Mouse (Mus musculus) heart, adult 2 months (tissue): Measurements from ENCODE around the gene Stk39. TPM values are rescaled to one million over a fixed set of nuclear protein-coding genes. Genes with fewer than 3 reads are reported as not detected.

ENCODE experiments used
- DNase-seq, 2 experiments: peaks; one replicate each; pipeline ENCODE4 v3.0.0; 2021
- H3K27ac ChIP-seq: fragments of 200-600 bp; 2 replicates; pipeline ENCODE4 v1.8.1; 2022
- H3K27me3 ChIP-seq: fragments of 200-500 bp; 2 replicates; pipeline ENCODE4 v1.6.1; 2012; ENCODE audit warnings: mild to moderate bottlenecking, low read length, inconsistent platforms, mixed read lengths; ENCODE audit not compliant: control insufficient read depth, insufficient read depth
- H3K36me3 ChIP-seq: fragments of 200-500 bp; 2 replicates; pipeline ENCODE4 v1.6.1; 2012; ENCODE audit warnings: low read length, inconsistent platforms; ENCODE audit not compliant: control insufficient read depth, insufficient read depth
- H3K4me1 ChIP-seq: fragments of 200-500 bp; 2 replicates; pipeline ENCODE4 v1.6.1; 2011; ENCODE audit warnings: low read length; ENCODE audit not compliant: control insufficient read depth, insufficient read depth
- H3K4me3 ChIP-seq: fragments of 200-600 bp; 2 replicates; pipeline ENCODE4 v1.8.1; 2022
- H3K79me2 ChIP-seq: fragments of 200-500 bp; replicated peaks from 2 replicates; pipeline ENCODE4 v1.6.1; 2012; ENCODE audit warnings: mild to moderate bottlenecking, inconsistent platforms, low read length, moderate library complexity, mixed read lengths; ENCODE audit not compliant: control insufficient read depth, insufficient read depth
- H3K9ac ChIP-seq: fragments of 200-500 bp; 2 replicates; pipeline ENCODE4 v1.6.1; 2012; ENCODE audit warnings: low read depth, mild to moderate bottlenecking, control low read depth, inconsistent platforms, low read length, mixed read lengths
- CTCF ChIP-seq: fragments of 200-600 bp; IDR thresholded peaks from 2 replicates; pipeline ENCODE4 v1.8.1; 2022; ENCODE audit warnings: antibody characterized with exemption, mild to moderate bottlenecking, moderate library complexity
- EP300 ChIP-seq: fragments of 200-500 bp; IDR thresholded peaks from 2 replicates; pipeline ENCODE4 v1.6.1; 2011; ENCODE audit warnings: low read depth, low read length, control low read depth; ENCODE audit not compliant: insufficient read depth
- POLR2A ChIP-seq: fragments of 200-500 bp; IDR thresholded peaks from 2 replicates; pipeline ENCODE4 v1.6.1; 2011; ENCODE audit warnings: mild to moderate bottlenecking, low read depth, low read length, control low read depth; ENCODE audit not compliant: insufficient read depth
- WGBS: fragments of 180-500 bp; shearing (Covaris S2); methylation state at CpG from one replicate; pipeline ENCODE4 v1.1.7; 2018; 5-methylcytosine and 5-hydroxymethylcytosine counted together
- intact Hi-C: fragments of 180-260 bp; cut with DNase I; formaldehyde crosslinking; loops from one replicate; pipeline ENCODE4 v1.15.1; 2025
- polyA plus RNA-seq: library from polyadenylated mRNA; depleted of rRNA; stranded (reverse); fragments of >200 nt; gene quantifications from 2 replicates; pipeline ENCODE4 v1.2.3, GENCODE M21; 2012
- total RNA-seq, 2 experiments: library from RNA; stranded (reverse); gene quantifications; 2 replicates each; pipeline ENCODE4 v1.2.3; 2021

Stk39 gene
- total and polyA plus RNA-seq, 3 experiments, result 34.2 to 85.2 (median 80.9) TPM

- Histone ChIP-seq H3K79me2 (no peaks in the 10 kb centered on the region), H3K4me1 (no peaks in the 10 kb centered on the region), H3K27ac (no peak overlapping the region)
Observed at GRCm38 (mm10) chr2:68370326-68370725, 101.7 kb downstream of the Stk39 start.

DNA sequence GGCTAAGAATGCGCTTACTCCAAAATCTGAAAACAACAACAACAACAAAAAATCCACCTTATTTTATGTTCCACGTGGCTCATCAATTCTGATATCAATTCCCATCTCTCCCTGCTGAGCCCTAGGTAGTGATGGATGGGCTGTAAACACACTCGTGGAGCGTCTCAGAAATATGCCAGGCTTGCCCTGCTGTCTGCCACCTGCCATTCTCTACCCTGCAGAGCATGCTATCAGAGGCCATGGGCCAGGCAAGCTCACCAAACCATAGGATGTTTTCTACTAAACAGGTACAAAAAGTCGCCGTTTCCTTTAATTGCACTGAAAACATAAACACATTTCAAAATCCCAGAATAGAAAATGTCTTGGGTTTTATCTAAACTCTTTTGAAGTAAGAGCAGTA is 103.0 kb downstream of the Stk39 start:
- H3K4me1 ChIP-seq, result no peaks in the 10 kb centered on the region
- no peak overlapping the region for H3K4me3 ChIP-seq
- no peak overlapping the region for H3K9ac ChIP-seq
- H3K79me2 ChIP-seq, result no peaks in the 10 kb centered on the region
- TF ChIP-seq EP300 (no peak), POLR2A (no peak), CTCF (no peak)
- no peaks in the 10 kb centered on the region for H3K27me3 ChIP-seq
- intact Hi-C loops, result loop anchor here (10.0 kb wide), 2 partner anchors 196 to 286 kb away; partner anchors contain the start of gene 4932414N04Rik
- 93% methylated on average over 6 of the region's 6 CpGs for WGBS
- DNase-seq, result no peak
- peaks cover 2% of the 10 kb centered on the region for H3K36me3 ChIP-seq
- no peak overlapping the region for H3K27ac ChIP-seq

More at GRCm38 (mm10) chr2:68370326-68370725, 101.7 kb downstream of the Stk39 start:
- 79% methylated on average over 5 of the region's 5 CpGs for WGBS
- Histone ChIP-seq H3K4me3 (no peak overlapping the region), H3K9ac (no peak overlapping the region), H3K27me3 (no peaks in the 10 kb centered on the region), H3K36me3 (peaks cover 2% of the 10 kb centered on the region)
- no peak for DNase-seq
- intact Hi-C loops, result no loop called here
- TF ChIP-seq EP300 (no peak), CTCF (no peak), POLR2A (no peak)

- intact Hi-C loops, result loop anchor here (10.0 kb wide), 2 partner anchors 197 to 287 kb away; partner anchors contain the start of gene 4932414N04Rik
- 73% methylated on average over 13 of the region's 13 CpGs for WGBS
- no peak for DNase-seq
- no peak overlapping the region for H3K27ac ChIP-seq
- no peak overlapping the region for H3K4me3 ChIP-seq
- TF ChIP-seq EP300 (no peak), POLR2A (no peak), CTCF (no peak)
- H3K79me2 ChIP-seq, result no peaks in the 10 kb centered on the region
- H3K9ac ChIP-seq, result no peak overlapping the region
- no peaks in the 10 kb centered on the region for H3K4me1 ChIP-seq
- no peaks in the 10 kb centered on the region for H3K27me3 ChIP-seq
- peaks cover 2% of the 10 kb centered on the region for H3K36me3 ChIP-seq
Observed at GRCm38 (mm10) chr2:68367944-68368343, 104.1 kb downstream of the Stk39 start.

DNA sequence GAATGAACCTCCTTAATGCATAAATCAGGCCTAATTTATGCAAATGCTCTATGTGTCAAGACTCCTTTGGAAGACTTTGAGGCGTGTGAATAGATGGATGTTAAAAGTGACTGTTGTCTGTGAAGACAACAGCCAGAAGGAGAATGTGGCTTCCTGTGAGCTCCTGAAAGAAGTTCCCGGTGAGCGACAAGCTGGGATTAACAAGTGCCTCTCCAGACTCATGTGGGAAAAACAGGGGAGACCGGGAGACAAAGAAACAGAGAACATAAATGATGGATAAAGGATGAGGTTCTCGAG is 105.2 kb downstream of the Stk39 start:
- no peaks in the 10 kb centered on the region for H3K79me2 ChIP-seq
- H3K27ac ChIP-seq, result no peak overlapping the region
- no peak for DNase-seq
- H3K4me1 ChIP-seq, result no peaks in the 10 kb centered on the region
- 71% methylated on average over 5 of the region's 5 CpGs for WGBS
- TF ChIP-seq CTCF, result no peak
- no peak for TF ChIP-seq EP300
- TF ChIP-seq POLR2A, result no peak
- intact Hi-C loops, result loop anchor here (10.0 kb wide), 2 partner anchors 198 to 288 kb away; partner anchors contain the start of gene 4932414N04Rik
- no peak overlapping the region for H3K9ac ChIP-seq
- no peak overlapping the region for H3K4me3 ChIP-seq
- peaks cover 2% of the 10 kb centered on the region for H3K36me3 ChIP-seq
- H3K27me3 ChIP-seq, result no peaks in the 10 kb centered on the region

DNA sequence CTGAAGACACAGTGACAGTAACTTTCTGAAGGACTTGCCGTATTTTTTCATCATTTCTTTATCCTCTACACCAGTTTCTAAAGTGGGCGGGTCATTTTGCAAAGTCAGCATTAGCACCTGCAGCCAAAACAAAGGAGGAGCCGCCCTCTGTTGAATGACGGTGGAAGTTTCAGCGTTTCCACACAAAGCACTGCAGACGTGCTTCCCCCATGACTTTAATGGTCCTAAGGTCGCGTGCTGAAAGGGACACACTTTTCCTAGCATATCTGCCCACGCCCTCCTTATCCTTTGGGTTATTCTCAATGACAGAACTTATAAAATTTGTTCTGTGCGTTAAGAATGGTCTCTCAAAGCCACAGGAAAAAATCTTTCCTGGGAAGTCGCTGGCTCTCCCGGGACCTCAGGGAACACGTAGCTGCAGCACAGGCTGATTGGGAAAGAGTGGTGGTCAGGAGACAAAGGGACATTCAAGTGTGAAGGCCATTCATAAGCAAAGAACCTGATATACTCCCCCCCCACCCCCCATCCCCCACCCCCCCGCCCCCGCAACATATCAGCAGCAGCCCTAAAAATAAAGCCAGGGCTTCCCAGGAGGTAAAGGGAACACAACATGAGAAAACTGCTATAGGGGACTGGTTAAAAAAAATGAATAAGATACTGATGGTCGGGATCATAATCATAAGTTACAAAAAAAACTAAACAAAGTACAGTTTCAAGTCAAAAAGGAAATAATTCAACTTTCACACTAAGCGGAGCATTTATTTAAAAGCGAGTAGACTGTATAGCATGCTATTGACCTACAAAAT is 105.8 kb downstream of the Stk39 start:
- Histone ChIP-seq H3K36me3 (peaks cover 2% of the 10 kb centered on the region), H3K9ac (no peak overlapping the region), H3K79me2 (no peaks in the 10 kb centered on the region), H3K27me3 (no peaks in the 10 kb centered on the region), H3K4me1 (no peaks in the 10 kb centered on the region), H3K4me3 (no peak overlapping the region), H3K27ac (no peak overlapping the region)
- 27% methylated on average over 18 of the region's 18 CpGs for WGBS
- DNase-seq, result no peak
- TF ChIP-seq CTCF (peak; percentile 15; the same call in 1 of the 2 replicates), EP300 (no peak)
- intact Hi-C loops, result loop anchor here (10.0 kb wide), 2 partner anchors 199 to 289 kb away; partner anchors contain the start of gene 4932414N04Rik

DNA sequence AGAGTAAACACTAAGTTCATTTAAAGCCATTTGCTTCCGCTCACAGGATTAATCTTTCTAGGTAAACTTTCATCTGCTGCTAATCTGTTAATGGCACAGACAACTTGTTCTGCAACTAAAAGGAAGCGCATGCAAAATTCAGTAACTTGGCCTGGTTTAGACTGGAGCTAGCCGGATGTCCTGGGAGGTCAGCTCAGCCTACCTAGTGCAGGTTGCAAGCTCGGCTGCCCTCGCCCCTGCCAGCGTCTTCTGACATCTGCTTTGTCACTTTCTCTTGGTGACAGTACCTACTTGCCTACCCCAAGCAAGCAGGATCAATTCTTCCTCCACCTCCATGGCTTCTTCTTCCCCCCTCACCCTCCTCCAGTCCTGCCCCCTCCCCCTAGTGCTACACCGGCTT is 106.6 kb downstream of the Stk39 start:
- Histone ChIP-seq H3K36me3 (peaks cover 2% of the 10 kb centered on the region), H3K27me3 (no peaks in the 10 kb centered on the region), H3K79me2 (no peaks in the 10 kb centered on the region), H3K4me3 (no peak overlapping the region), H3K4me1 (no peaks in the 10 kb centered on the region), H3K27ac (no peak overlapping the region), H3K9ac (no peak overlapping the region)
- intact Hi-C loops, result loop anchor here (10.0 kb wide), 2 partner anchors 199 to 289 kb away; partner anchors contain the start of gene 4932414N04Rik
- DNase-seq, result no peak
- TF ChIP-seq EP300 (no peak), POLR2A (no peak), CTCF (no peak)
- WGBS, result 77% methylated on average over 7 of the region's 7 CpGs
